Mouse (Mus musculus) sigmoid colon, adult 10 weeks (tissue): Measurements from ENCODE around the gene Usp15. TPM values are rescaled to one million over a fixed set of nuclear protein-coding genes. Genes with fewer than 3 reads are reported as not detected.

Source experiments
- polyA plus RNA-seq: library from polyadenylated mRNA; stranded (reverse); fragments of 350-450 nt; fragmentation: Illumina TruSeq; extraction: RNeasy Lipid Tissue Mini Kit (QIAGEN cat#74804); gene quantifications from one replicate; pipeline ENCODE4 v1.2.3, GENCODE M21; 2014; ENCODE audit warnings: low read depth, low replicate concordance

Usp15 gene
- polyA plus RNA-seq: 142 TPM

DNA sequence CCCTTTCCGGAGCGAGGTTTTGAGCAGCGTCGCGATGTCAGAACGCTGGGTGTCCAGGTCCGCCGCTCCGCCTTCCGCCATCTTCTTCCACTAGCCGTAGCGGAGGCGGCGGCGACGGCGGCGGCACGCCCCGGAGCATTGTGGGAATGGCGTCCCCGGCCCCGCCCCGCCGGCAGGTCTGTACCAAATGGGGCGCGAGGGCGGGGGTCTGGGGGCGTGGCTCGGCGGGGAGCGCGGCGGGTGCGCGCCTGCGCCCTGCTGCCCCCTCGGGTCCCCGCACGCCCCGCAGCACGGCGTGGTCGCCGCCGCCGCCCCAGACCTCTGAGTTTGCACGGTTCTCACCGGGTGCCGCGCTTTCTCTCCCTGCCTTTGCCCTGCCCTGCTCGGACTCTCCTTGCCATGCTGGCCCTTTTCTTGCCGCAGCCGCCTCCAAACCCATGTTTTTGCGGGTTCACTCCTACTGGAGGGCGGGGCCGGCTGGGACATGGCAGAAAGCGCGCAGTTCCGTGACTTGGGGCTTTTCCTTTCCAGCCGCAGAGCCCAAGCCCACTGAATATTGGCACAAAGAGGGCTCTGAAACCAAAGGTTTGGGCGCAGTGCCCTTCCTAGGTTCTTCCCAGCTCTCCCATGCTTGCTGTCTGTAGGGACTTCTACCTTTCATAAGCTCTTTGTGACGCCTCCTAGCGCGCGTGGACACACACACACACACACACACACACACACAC is at the start of gene Usp15:
Gene Usp15, minus strand, starts transcription at position 161 of the 725 bp plus-strand sequence.

DNA sequence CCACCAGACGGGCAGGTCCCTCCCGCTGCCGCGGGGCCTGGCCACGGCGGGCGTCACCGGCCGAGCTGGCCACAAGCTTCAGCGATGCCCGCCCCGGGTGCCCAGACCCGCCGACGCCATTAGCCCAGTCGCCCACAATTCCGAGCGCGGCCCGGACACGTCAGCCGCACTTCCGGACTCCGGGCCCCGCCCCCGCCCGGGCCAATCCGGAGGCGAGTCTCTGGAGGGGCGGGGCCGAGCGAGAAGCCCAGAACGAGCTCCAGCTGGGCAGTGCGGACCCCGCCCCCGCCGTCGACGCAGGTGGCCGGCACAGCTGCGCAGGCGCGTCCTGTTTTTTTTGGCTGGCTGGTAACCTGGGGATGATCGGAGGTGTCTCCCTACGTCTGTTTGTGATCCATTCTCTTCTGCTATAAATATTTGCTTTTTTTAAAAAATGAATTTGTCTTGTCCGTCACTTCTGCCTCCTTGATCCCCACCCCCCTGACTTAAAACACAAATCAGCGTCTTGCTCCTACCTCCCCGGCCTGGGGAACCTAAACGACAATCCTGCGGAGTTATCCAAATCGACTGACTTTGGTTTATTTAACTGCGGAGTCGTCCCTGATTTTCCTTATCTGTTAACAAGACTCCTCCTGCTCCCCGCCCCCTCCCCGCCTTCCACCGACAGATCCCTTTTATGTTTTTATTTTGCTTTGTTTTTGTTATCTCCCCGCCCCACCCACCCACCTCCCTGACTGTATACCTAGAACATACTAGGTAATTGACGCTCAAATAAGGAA is 120.4 kb downstream of the Usp15 start, which contains the start of gene Mon2:
Gene Mon2, minus strand, starts transcription at position 261 of the 779 bp plus-strand sequence.

Other genes starting within 250 kb of the Usp15 start
- 124 TPM for gene Mon2, start 120.5 kb downstream of the Usp15 start, polyA plus RNA-seq
- 1.1 TPM for gene Fam19a2, start 67.0 kb upstream of the Usp15 start, polyA plus RNA-seq